Mouse (Mus musculus) gastrocnemius, adult 18-20 months (tissue): ENCODE data around the gene Map7d1. TPM values are rescaled to one million over a fixed set of nuclear protein-coding genes. Genes with fewer than 3 reads are reported as not detected.

ENCODE experiments used
- DNase-seq: peaks from one replicate; pipeline ENCODE4 v3.0.0; 2021; ENCODE audit warnings: low spot score
- total RNA-seq, 2 experiments: library from RNA; stranded (reverse); gene quantifications; 2 replicates each; pipeline ENCODE4 v1.2.3; 2021

Map7d1 gene
- total RNA-seq, 2 experiments from 2014 or later: 185 to 200 TPM

DNA sequence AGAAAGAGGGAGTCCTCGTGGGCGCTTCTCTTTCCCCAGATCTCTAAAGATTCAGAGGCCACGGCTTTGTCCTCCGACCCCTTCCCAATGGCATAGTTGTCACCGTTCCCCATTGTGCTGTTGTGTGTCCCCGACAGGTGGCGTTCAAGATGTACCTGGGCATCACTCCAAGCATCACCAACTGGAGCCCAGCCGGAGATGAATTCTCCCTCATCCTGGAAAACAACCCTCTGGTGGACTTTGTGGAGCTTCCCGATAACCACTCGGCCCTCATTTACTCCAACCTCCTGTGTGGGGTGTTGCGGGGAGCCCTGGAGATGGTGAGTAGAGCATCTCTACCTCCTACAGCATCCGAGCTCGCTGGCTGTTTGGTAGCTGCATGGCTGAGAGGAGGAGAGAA, 17.6 kb upstream of the Map7d1 start:
- no peak for DNase-seq

DNA sequence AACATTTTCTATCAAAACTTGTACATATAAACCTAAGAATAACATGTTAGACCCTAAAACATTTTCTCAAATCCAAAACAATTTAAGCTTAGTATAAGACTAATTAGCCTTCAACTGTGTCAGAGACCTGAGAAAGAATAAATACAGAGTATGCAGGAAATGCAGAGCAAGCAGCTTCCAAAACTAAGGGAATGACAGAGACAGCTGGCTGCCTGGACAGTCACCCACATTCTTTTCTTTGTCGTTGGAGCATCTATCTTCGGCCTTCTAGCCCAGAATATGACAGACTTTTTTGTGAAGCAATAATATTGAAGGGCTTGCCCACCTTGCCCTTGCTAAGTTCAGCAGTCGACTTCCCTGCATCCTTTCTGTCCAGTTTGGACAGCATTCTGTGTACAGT, 13.1 kb upstream of the Map7d1 start:
- no peak for DNase-seq

DNA sequence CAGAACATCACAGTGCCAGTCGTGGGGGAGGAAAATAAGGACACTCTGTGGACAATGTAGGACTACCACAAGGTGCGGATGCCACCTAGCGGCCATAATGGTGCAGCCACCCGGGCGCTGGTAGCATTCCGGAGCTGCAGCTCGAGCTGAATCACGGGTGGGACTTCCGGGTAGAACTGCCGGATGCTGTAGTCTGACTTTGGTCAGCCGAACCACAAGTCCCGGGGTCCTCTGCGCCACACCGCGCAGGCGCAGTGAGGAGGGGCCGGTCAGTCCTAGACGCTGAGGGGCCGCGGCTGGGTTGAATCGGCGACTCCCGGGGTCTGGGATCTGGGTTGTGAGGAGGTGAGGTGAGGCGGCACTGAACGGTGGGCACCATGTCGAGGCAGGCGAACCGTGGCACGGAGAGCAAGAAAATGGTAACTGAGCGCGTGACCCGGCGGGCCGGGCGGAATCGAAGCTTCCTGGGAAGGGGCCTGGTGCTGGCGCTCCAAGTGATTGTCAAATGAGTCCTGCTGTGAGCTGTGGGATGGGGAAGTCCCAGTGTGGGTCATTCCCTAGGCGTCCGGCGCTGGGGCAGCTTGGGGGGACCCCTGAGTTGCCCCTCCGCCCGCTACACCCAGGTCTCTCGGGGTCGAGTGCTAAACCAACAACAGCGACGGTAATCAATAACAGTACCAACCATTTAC, 6.1 kb upstream of the Map7d1 start, which contains the start of gene Trappc3:
Trappc3 (plus strand) TSS at position 207 of the 689 bp plus-strand sequence.
- DNase-seq: peak; percentile 100

DNA sequence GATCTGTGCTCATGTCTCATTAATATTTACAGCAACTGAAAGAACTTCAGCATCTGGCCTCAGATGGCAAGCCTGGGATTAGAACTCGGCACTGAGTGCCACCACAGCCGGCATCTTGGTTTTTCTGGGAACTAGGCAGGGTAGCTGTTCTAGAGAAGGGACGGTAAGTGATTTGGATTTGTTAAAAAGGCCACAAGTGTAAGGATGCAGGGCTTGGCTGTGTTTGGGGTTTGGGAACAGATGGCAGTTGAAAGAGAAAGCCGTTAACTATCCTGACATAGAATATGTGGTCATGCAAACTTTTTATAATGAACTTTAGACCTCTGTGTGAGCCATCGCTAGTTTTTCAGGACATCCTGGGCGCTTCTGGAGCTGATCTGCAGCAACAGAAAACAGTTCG, 5.5 kb upstream of the Map7d1 start:
- DNase-seq: no peak

GRCm38 (mm10) chr4:126261266-126261665, 5.1 kb upstream of the Map7d1 start:
- no peak for DNase-seq

GRCm38 (mm10) chr4:126260520-126261201, 4.5 kb upstream of the Map7d1 start:
- peak; percentile 93 for DNase-seq

- peak; percentile 87 for DNase-seq
These were observed 3.5 kb upstream of the Map7d1 start for GRCm38 (mm10) chr4:126259523-126260160.

DNA sequence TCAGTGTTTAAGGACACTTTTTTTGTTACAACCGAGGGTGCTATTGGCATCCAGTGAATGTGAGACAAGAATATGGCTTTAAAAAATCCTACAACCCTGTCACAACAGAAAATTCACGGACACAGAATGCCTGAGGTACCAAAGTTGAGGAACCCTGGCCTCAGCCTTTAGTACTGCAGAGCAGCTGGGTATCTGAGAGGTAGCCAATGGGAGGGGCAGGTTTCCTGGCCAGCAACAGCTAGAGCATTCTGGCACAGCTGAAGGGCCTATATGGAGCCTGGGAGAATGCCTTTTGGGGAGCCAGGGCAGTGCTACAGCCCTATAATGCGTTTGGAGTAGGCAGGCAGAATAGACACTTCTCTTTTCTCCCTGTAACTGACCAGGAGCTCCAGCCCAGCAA, 2.9 kb upstream of the Map7d1 start:
- peak; percentile 65 for DNase-seq

DNA sequence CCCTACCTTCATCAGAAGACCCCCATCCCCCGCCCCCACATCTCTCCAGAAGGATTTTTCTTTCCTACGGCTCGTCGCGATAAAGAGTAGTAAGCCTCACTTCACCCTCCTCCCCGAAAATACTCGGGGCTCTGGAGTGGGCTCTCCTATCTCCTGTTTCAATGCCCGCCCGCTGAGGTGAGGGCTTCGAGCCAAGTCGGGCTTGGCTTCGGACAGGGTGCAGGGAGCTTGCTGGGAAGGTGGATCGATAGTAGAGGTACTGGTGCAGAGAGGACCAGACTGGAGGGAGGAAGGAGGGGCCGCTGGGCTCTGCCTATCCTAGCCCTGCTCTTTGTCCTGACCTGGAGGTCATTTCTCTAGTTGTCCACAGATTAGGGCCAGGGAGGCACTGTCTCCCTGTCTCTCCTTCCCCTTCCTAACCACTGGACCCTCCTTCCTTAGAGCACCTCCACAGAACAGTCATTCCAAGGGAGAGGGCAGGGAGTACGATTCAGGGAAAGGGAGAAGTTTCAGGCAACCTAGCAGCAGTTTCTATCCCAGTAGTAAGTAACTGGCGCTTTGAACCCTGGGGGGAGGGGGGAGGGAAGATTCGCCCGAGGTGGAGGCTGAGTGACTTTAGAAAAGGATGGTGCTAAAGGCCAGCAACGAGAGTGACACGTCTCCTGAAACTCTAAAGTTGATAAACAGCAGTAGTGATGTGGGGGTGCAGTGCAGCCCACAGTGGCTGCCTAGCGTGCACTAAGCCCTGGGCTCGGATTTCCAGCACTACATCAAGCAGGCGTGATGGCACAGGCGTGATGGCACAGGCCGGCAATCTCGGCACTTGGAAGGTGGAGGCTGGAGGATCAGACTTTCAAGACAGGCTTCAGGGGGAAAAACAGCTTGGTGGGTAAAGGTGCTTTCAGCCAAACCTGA, 1.1 kb upstream of the Map7d1 start:
- DNase-seq: peak; percentile 54

DNA sequence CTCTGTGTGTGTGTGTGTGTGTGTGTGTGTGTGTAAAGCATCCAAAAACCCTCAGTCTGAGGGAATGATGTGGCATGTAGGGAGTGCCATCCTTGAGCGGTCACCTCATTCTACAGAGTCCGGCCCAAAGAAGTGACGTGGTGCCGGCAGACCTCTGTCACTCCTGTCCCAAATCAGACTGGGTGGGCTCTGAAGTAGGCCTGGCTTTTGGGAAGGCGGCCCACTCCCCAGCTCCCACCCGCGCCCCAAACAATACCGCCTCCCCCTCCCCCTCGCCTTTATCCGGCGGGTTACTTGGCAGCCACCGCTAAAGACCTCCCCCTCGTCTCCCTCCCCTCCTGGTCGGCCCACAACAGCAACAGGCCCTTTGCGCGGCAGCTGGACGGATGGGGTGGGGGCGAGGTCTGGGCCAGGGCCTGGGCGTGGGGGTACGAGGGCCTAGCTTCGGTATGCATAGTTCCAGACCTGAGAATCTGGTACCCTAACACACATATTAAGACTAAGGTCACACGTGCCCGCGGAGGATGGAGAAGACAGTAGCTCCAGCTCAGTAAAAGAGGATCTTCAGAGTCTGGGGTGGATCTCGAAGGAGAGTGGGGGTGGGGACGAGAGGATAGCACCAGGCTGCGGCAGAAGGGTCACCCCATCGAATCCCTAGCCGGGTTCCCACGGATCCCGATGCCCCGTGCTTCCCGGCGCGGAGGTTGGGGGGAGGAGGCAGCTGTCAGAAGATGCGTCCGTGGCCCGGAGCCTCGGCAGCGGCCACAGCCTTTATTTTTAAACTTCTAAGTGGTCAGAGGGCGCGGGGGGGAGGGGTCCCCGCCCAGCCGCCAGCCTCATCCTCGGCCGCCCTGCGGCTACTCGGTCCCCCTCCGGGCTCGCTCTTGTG, 786 bp downstream of the Map7d1 start:
- no peak for DNase-seq

DNA sequence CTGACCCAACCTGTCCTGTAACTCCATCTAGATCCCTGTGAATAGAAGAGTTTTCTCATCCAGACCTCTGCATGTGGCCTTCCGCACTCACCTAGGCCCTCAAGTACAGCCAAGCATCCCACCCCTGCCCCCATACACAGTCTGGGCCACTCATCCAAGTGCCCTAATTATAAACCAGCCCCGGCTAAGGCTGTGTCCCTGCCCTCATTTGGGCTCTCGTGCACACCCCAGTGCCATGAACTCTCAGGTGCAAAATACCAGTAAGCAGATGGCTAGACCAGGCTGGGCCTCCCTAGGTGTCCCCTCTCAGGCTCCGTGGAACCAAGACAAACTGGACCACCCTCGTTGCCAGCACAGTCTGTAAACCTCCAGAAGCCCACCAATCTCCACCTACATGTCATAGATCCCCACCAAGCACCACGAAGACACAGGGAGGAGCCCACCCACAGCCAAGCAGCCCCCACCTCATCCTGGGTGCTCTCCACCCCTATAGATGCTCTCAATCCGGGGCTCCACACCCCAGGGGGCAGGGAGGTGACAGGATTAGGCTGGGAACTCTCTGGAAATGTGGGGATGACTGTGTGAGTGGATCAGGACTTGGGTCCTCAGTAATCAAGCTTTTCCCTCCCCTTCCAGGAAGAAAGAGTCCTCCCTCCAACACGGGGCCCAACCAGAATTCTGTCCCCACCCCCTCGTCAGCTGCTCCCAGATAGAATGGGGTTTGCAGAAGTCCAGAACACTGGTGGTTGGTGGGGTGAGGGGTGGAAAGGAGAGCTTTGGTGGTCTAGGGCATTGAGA, 1.6 kb downstream of the Map7d1 start:
- peak; percentile 66 for DNase-seq

GRCm38 (mm10) chr4:126253637-126254272, 2.4 kb downstream of the Map7d1 start:
- DNase-seq: no peak

GRCm38 (mm10) chr4:126252411-126253237, 3.5 kb downstream of the Map7d1 start:
- no peak for DNase-seq

DNA sequence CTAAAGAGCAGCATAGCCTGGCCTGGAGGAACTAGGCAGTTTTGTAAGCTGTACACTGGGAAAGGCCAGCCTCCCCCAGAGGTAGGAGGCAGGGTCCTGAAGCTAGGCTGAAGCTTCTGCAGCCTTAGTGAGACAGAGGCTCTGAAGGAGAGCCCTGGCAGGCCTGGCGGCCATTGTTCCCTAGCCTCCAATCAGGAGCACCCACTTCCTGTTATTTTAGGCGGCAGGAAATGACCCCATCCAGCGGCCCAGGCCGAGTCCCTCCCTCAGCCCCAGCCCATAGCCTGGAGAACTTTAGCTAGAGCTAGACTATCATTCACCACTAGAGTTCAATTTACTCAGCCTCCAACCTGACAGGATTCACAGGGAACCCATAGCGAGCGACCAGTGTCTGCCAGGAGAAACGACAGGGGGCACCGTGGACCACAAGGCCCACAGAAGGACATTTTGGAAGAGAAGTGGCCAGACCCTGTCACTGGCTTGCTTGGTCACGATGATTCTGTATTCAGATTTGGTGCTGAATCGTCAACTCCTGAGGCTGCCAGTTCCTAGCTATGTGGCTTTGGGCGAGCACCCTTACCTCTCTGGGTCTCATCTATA, 4.4 kb downstream of the Map7d1 start:
- DNase-seq: no peak

DNA sequence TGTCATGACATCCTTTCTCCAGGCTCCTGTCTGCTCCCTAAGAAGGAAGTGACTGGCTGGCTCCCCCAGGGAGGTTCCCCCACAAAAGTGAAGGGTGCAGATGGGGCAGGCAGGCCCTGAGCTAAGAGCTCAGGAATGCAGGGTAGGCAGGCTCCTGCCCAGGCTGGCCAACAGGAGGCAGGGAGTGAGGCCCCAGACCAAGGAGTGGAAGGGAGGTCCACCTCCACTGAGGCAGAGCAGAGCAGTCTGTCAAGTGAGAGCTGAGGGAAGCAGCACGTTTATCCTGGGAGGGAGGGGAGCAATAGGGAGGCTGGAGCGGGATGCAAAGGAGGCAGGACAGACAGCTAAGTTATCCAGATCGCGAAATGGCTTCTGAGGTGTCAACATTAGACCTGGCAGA, 5.5 kb downstream of the Map7d1 start:
- no peak for DNase-seq

DNA sequence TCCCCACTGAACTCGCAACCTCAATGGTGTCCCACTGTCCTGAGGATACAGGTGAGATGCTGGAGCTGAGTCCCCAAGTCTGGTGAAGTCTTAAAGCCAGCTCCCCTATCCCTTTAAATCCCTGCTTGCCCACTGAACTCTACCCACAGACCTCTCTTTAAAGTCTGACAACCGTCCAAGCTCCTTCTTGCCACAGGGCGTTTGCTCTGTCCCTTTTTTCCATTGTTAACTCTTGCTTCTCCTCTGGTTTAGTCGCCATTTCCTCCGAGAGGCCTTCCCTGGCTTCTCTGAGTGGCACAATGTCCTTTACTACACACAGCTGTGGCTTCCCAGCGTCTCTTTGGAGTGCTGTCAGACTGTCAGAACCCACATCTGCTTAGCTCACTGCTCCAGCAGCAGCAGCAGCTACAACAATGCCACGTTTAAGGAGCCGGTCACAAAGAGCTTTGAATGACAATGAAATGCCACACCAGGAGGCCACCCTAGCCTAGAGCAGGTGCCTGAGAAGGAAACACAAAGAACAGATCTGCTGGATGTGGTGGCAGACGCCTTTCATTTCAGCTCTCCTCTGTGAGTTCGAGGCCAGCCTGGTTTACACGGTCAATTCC, 7.8 kb downstream of the Map7d1 start:
- DNase-seq: no peak

- no peak for DNase-seq
These were observed 9.8 kb downstream of the Map7d1 start for GRCm38 (mm10) chr4:126246202-126246889.
